8 mouse cellular contexts compared by ENCODE assay signal in the genomic region with DNA sequence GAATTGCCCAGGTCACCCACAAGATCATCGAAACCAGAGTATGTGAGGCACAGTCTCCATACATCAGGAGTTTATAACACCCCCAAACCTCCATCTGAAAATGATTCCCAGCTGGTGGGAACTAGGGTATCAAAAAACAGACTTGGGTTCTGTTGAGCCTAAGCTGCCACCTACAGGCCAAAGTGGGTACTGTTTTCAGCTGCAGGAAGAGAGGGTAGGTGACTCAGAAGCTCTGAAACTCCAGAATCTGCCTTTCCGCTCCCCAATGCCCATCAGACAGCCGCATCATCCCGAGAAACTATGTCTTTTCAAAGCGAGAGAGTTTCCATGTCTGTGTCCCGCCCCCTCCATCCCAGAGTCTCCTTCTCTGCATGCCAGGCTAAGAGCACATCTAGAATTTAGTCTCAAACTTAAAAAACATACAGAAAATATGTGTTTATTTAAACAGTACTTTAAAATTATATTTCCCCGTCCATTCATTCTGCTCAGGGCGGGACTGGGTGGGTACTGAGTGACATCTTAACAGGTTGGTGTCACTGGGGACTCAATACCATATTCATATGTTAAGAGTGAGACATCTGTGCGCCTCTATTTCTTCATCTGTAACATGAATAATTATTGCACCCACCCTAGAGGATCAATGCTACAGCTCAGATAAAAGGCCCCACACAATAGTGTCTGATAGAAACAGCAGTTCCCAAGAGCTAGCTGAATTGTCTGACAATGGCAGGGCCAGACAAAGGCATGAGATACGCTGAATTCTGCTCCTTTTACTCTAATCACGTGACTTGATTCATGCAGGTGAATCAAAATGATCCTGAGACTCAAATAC. TPM values are rescaled to one million over a fixed set of nuclear protein-coding genes. Genes with fewer than 3 reads are reported as not detected.
DNase-seq lines count a peak whose midpoint lies in the region; ATAC-seq lines count a peak whose summit lies in the region.
"Had no signal": no experiment of that assay in that cellular context is flagged by ENCODE, and none has a peak within 500 bp of the region (broad histone marks: within the 10 kb centered on the region; RNA-seq: fewer than 3 reads in every experiment).

No protein-coding gene starts in this region.

- H3K4me1 ChIP-seq in forebrain, embryonic 13.5 days, result no peaks in the 10 kb centered on the region

- DNase-seq in B cell, adult 2 months, result peak; percentile 73 to 76
- peak; percentile 16 to 54 for DNase-seq in CD8-positive naive resting alpha-beta T cell, adult 2 months (ENCODE audit: low read depth in 2 of 2, low spot score in 2 of 2)
- peak; percentile 87 for DNase-seq in brain, adult 2 months (ENCODE audit: low read depth, low spot score)
- DNase-seq in induced T-regulatory cell, adult 2 months (ENCODE audit: low read depth), result peak; percentile 81
- DNase-seq in lung, adult 18-20 months, result peak; percentile 31 to 42
- peak; percentile 54 for DNase-seq in retina, postnatal 7 days (ENCODE audit: low read depth, low spot score)

- no peaks in the 10 kb centered on the region for H3K9me3 ChIP-seq in forebrain, embryonic 13.5 days (replicated peaks)

- WGBS in forebrain, embryonic 13.5 days, result 28% methylated on average over 11 of the region's 11 CpGs

- peak; percentile 45; the same call in 1 of the 2 replicates for ATAC-seq in forebrain, embryonic 13.5 days

- no peak overlapping the region for H3K4me3 ChIP-seq in forebrain, embryonic 13.5 days

- H3K36me3 ChIP-seq in forebrain, embryonic 13.5 days (ENCODE audit: poor library complexity, severe bottlenecking), result no peaks in the 10 kb centered on the region

- no peak overlapping the region for H3K9ac ChIP-seq in forebrain, embryonic 13.5 days

- no peaks in the 10 kb centered on the region for H3K27me3 ChIP-seq in forebrain, embryonic 13.5 days

- no peak overlapping the region for H3K4me2 ChIP-seq in forebrain, embryonic 13.5 days

- H3K27ac ChIP-seq in forebrain, embryonic 13.5 days, result no peak overlapping the region
- H3K27ac ChIP-seq: macrophage had no signal

RNA-seq across cellular contexts. Expression of gene Myh3, which starts 34.1 kb away (rescaled TPM):
- 0.06 and 0.17 TPM in 2 replicates for polyA plus RNA-seq in forebrain, embryonic 13.5 days (2015; fragmentation: Nextera tagmentation; extraction: Ambion mirVana)

RNA-seq across cellular contexts. Expression of gene Myh2, which starts 58.6 kb away (rescaled TPM):
- not detected in 2 replicates for polyA plus RNA-seq in forebrain, embryonic 13.5 days (2015; fragmentation: Nextera tagmentation; extraction: Ambion mirVana)
- polyA plus RNA-seq: macrophage had no signal

RNA-seq across cellular contexts. Expression of gene Sco1, which starts 59.8 kb away (rescaled TPM):
- 14.2 and 14.4 TPM in 2 replicates for polyA plus RNA-seq in forebrain, embryonic 13.5 days (2015; fragmentation: Nextera tagmentation; extraction: Ambion mirVana)

RNA-seq across cellular contexts. Expression of gene Adprm, which starts 59.8 kb away (rescaled TPM):
- polyA plus RNA-seq in forebrain, embryonic 13.5 days (2015; fragmentation: Nextera tagmentation; extraction: Ambion mirVana), result 34.8 and 37.2 TPM in 2 replicates

Comparison
In these comparisons a context has a peak if more than half of its experiments do, and no peak if none do; other contexts are left out.
1. DNase-seq: peak in every context shown above with its lines; median percentile 87 in brain, adult 2 months; 81 in induced T-regulatory cell, adult 2 months; 74 in B cell, adult 2 months; 54 in retina, postnatal 7 days; 36 in lung, adult 18-20 months; 35 in CD8-positive naive resting alpha-beta T cell, adult 2 months.